Mouse (Mus musculus): ENCODE measurements at regions not wholly inside any gene's neighbourhood (a gene's known extent, or its start where the extent isn't known, plus 50 kb on each side); places are given as distances from the start of the nearest gene placed in this dataset.
A peak's percentile ranks its signal among the peaks of the same experiment; 100 is the strongest.
"Not testable (repeated sequence)": the region's sequence is repeated elsewhere in the genome, so short reads cannot be mapped to it uniquely, and the experiment has no call there.

DNA sequence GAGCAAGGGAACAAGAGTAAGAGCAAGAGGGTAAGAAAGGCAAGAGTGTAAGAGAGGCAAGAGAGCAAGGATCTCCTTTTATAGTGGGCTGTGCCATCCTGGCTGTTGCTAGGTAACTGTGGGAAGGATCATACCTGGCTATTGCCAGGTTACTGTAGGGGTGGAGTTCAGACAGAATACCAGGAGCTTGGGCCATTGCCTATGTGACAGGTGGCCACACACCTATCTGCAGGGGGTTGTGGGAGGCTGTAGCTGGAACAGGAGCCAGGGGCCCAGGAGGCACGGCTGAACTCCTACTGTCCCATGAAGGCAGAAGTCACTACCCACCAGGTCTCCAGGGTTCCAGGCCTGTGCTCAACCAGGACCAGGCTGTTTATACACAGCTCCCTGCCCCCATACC, 1149.0 kb downstream of the 9330182O14Rik start:
- DNase-seq (ENCODE audit: low spot score), result no peak

DNA sequence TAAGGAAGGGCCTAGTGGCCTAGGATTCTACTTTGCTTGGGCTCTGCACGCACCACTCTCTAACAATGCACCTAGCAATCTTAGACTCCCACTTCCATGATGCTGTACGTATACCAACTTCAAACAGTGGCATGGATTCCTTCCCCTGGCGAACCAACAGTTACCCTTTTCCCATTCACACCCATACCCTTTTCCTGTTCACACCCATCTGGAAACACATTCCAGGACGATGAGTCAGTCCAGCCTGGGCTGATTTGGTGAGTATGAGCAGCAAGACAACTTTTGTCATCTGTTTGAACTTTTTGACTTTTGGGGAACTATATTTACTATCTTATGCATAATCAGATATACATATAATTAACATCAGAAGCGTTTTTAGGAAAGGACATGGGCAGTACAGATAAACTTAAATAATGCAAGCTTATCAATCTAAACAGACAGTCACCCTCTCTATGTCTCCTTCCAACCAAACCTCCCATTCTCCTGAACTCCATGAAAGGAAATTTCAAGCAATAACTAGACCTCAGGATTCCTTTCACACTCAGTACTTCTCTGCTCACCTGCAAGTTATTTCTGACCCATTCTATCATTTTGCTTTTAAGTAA, 1152.7 kb downstream of the 9330182O14Rik start:
- no peak for DNase-seq (ENCODE audit: low spot score)

DNA sequence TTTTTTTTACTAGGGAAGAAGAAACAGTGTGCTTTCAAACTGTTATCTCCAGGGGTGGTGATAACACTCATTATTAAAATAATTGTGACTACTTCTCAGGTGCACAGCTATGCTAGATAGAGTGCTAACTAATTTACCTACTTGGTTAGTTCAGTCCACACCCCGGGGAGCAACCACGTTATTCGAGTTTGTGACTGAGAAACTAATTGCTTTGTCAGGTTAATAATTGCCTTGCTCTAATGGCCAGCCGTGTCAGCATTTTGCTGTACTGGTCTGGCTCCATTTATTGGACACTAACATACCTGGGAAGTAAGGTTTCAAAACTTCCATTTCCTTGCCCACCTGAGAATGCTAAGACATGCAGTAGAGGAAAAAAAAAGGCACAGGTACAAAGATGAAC, 1163.3 kb downstream of the 9330182O14Rik start:
- DNase-seq (ENCODE audit: low spot score), result no peak

DNA sequence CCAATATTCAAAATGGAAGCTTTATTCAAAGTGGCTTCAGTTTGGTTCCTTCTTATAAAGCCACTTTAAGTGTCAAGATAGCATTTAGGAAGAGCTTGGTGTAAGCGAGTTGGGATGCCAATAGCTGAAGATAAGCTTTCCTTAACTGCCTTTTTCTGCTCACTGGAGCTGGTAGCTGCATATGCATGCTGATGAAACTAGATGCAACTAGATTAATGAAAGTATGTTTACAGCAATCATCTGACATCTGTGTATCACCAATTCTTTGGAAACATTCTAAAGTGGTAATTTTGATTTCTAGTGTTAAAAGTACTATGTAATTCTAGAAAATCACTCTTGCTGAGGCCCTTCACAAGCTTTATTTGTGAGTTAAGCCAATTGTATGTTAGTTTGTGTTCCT, 1172.5 kb downstream of the 9330182O14Rik start:
- DNase-seq (ENCODE audit: low spot score), result no peak

DNA sequence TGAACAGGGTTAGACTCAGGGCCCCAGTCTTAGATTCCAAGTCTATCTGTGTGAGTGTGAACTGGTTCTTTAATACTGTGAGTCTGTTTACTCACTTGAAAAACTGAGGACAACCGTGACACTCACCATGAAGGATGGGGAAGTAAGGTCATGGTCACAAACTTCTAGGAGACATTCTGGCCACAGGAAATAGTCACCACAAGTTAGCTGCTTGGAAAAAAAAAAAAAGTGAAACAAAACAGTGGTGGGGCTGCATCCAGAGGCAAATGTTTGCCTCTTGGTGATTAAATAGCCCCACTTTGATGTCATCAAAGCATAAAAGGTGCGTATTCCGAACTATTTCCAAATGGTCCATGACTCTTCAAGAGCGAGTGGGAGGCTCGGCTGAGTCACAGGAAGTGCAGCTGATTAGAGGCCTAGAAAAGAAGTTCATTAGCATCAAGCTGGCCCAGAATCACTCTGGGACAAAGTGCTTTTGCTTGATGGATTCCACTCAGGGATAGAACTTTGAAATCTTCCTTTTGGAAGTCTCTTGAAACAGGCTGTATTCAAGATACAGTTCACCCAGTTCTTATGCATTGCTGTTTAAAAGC, 1177.7 kb downstream of the 9330182O14Rik start:
- DNase-seq (ENCODE audit: low spot score), result no peak

DNA sequence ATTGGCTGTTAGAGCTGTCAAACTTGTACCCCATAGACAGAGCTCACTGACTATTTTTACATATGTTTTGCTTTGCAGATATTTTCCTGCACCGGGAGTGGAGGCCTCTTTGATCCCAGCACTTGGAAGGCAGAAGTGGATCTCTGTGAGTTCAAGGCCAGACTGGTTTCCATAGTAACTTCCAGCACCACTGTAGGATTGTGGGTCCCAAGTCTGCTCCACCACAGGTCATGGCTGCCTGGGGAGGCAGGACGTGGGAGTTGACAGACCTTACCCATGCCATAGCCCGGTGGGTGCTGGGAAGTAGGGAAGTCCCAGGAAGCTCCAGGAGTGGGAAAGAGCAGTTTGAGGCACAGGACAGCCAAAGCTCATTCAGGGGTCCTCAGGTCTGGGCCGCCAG, 1180.8 kb downstream of the 9330182O14Rik start:
- DNase-seq (ENCODE audit: low spot score), result no peak

DNA sequence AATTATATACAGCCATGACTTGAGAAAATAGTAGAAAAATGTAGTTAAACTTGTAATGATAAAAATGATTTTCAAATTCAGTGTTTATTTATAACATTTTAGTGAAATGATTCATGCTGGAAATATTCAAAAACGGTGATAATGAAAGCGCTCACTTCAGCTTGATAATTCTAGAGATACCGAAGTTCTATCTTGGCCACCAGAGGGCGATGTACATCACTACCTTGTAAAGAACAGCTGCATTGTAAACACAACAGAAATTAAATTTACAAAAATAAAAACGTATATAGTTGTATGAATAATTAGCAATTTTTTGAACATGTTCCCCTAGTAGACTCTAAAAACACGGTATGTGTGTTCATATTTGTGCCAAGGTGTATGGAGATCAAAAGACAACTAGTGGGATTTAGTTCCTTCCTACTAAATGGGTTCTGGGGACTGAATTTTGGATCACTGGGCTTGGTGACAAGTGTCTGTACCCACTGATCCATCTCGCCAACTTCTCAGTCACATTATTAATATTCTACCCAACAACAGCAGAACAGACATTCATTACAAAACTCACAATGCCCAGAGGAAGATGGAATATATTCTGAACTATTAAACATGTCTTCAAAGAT, 1191.6 kb downstream of the 9330182O14Rik start:
- peak; percentile 78 for DNase-seq (ENCODE audit: low spot score)

DNA sequence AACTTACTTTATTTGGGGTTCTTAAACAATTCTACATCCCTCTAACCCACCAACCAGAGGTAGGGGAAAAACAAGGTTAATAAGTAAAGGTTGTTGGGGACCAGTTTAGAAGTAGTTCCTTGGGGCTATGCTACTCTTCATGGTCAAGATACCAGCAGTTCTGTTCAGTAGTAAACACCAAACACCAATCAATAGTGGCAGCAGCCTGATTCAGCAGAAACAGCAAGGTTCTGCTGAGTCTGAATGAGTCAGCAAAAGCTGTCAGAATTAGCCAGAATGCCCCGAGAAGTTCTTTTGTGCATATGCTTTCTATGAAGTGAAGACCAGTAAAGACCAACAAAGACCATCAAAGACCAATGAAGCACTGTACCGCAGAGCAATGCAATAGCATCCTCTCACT, 1195.1 kb downstream of the 9330182O14Rik start:
- no peak for DNase-seq (ENCODE audit: low spot score)

DNA sequence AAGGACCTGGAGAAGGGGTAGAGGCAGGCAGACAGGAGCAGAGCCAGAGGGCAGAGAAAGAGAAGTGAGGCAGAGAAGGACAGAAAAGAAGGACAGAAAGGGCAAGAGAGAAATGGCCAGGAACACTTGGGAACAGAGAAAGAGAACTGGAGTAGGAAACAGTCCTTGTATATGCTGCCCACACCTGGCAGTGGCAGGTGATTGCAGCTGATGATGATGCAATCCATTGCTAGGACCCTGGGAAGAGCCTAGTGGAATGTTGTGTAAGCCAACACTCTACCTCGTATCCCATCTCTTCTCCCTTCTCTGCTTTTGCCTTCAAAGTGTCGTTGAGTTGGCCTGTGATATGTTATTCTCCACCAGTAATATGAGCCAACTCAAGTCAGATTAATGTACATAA, 1195.9 kb downstream of the 9330182O14Rik start:
- no peak for DNase-seq (ENCODE audit: low spot score)

DNA sequence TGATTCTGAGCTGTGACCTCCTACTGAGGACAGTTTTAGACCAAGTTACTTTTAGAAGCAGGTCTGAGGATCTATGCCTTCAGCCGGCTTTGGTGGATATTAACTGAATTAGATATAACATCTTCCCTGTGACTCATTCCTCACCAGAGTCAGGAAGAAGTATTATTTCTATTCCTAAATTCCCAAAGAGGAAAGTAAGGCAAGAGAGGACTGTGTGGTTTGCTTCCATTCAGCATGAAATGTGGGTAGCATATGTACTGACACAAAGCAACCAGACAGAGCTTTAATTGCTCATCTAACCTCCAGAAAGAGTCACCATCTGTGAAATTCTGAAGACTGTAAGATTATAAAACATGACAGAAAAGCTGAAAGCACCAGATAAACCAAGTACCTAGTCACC, 1198.3 kb downstream of the 9330182O14Rik start:
- DNase-seq (ENCODE audit: low spot score), result no peak

DNA sequence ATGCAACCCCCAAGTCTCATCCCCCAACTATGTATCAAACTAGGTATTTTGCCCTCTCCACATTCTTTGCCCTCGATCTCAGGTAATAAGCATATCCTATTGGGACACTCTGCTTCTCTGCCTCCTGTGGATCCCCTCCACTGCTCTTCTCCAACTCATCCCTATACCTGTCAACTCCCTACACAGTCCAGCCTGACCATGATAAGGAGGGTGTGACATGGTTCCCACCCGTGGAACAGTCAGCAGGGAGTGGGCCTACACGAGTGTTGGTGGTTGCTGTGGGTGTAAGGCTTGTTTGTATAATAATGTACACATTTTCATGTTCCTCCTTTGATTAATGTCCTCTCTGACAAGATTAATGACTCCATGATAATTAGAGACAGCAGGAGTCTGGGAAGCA, 1199.0 kb downstream of the 9330182O14Rik start:
- no peak for DNase-seq (ENCODE audit: low spot score)

DNA sequence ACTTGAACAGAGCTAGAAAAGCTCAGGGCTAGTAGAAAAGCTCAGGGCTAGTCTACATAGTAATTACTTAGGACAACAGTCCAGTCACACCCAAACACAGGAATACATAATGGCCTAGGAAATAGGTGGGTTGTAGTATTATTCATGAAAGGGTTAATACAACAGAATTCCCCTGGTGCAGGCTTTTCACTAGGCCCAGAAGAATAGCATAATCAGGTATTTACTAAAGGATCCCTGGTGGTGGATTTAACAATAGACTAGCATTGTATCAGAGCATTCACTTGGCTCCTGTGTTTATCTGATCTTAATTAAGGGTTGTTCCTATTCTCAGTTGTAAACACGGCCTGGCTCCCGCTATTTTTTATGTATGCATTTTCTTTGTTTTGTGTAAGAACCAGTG, 1206.5 kb downstream of the 9330182O14Rik start:
- DNase-seq (ENCODE audit: low spot score), result not testable (repeated sequence)

DNA sequence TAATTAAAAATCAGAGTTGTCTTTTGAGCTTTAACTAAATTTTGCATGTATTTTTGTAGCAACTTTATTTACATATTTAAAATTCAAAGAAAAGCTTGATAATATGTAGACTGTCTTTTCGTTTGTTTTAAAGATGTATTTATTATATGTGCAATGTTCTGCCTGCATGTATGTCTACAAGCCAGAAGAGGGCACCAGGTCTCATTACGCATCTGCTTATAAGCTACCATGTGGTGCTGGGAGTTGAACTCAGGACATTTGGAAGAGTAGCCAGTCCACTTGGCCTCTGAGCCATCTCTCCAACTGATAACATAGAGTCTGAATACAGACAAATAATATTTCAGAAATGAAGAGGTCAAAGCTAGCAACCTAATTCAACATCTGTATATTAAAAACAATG, 1211.4 kb downstream of the 9330182O14Rik start:
- DNase-seq (ENCODE audit: low spot score), result no peak

DNA sequence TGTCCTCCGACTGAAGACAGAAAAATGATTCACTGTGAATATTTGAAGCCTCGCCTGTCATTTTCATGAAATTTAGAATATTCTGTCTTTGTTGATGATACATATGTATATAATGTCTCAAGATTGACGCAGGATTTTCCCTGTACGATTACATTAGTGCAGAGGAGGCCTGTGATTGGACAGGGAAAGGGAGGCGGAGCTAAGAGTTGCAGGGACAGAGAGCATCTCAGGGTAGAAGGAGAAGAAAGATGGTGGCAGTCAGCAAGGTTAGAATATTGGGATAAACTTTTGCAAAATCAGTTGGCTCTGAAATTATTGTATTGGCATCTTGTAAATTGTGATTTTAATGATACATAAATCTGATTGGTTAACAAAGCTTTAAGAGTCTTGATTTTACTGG, 1213.1 kb downstream of the 9330182O14Rik start:
- no peak for DNase-seq (ENCODE audit: low spot score)

DNA sequence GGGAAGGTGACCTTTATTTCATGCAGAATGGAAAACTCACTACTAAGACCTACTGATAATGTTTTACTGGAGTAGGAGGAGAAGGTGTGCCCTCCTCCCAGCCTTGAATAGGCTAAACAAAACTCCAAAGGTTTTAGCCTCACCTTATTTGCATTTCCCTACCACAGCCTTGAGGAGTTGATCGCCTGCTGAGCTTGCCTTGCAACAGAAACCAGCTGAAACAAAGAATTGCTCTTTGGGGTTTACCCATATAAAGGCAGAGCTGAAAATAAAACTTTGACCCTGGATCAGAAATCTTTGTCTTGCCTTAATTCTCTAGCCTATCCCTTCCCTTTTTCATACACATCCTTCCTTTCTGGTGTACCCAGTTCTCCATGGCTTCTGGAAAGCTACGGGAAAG, 1218.0 kb downstream of the 9330182O14Rik start:
- DNase-seq (ENCODE audit: low spot score), result no peak

DNA sequence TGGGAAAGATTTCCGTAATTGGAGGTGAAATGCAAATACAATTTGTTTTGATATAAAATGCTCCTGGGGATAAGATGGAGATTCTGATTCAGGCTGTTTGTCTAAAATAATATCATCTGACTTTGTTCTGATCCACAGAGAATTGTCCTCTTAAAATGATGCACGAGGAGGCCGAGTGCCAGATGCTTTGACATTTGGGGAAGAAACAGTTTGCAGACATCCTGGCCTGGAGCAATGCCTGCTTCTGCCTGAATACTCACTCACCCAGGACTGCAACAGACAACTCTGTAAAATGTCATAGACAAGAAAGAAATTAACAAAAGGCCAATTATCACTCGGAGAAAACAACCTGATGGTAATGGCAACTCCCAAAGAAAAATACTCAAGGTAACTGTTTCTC, 1225.1 kb downstream of the 9330182O14Rik start:
- no peak for DNase-seq (ENCODE audit: low spot score)

DNA sequence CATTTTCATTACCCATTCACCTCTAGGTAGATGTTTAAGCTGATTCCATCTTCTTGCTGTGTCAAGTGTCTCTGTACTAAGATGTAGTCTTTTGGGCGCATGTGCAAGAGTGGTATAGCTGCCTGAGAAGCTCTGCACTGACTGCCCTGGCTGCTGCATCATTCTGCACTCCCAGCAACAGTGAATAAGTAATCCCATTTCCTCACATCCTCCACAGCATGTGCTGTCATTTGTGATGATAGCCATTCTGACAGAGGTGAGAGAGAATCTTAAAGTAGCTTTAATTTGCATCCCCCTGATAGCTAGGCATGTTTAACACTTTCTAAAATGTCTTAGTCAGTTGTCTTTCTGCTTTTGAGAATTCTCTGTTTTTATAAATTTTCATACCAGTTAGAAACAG, 1240.5 kb downstream of the 9330182O14Rik start:
- DNase-seq (ENCODE audit: low spot score), result no peak

DNA sequence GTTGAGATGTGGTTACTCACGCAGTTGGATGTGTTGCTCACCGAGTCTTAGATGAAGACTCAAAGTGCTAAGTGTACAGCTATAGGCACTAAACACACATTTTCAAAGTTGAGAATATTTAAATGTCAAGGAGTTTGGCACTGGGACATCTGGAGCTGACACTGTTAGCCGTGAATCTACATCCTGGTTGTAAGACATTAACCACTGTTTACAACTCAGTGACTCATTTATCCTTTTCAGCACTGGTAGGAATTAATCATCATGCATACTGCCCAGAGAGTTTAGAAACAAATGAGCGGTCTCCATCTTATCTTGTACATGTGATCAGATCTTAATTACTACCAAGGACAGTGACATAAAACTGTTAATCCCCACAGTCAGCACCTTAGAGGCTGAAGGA, 1241.7 kb downstream of the 9330182O14Rik start:
- DNase-seq (ENCODE audit: low spot score), result no peak

DNA sequence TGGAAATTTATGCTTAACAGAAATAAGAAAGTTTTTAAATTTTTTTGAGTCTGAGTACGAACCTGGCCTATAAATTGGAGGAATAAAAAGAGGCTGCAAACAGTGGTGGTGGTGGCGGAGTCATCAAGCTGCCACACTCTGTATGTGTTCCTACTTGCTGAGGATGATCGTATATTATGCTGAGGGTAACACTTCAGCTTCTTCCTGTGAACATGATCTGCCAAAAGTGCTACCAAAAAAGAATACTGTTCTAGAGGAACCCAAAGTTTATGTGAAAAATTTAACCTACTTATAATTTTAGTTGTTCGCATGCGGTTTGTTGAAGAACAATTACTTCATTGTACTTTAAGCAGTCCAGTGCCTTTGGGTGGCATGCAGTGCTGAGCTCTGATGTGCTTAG, 1245.5 kb downstream of the 9330182O14Rik start:
- no peak for DNase-seq (ENCODE audit: low spot score)

DNA sequence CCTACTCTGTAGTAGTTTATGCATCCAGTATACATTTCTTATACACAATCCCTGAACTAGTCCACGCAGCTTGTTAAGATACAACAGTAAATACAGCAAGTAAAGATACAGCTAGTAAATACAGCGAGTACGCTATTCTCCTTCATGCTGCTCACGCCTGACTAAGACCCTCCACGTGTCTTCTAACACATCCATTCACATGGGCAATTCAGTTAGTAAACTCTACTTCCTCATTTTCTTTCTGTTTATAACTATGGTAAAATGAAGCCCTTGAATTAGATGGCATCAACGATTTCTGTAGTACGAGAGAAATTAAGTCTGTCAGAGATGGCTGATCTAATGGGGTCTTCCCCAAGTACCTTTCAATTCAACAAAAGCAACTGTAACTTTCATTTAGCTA, 1246.3 kb downstream of the 9330182O14Rik start:
- no peak for DNase-seq (ENCODE audit: low spot score)

DNA sequence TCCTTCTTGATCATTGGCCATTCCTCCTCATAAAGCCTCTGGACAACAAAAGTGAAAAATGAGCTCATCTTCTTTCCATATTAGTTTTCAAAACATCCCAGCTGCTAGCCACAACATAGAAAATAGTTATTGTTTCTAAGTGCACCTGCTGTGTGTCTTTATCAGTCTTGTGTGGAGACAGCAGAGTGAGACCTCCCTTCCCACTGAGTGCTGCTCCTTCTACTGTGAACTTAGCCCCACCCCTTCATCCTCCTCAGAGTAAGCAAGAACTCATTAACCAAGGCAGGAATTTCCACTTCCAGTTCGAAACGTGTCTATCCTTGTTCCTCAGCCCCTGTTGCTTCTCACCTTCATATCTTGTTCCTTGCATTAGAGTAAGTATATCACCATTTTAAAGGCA, 1256.5 kb downstream of the 9330182O14Rik start:
- DNase-seq (ENCODE audit: low spot score), result no peak

Data from adipocyte (in vitro differentiated cells).